Mouse (Mus musculus) midbrain, embryonic 14.5 days (tissue): ENCODE results near the gene Slc7a3. TPM values are rescaled to one million over a fixed set of nuclear protein-coding genes. Genes with fewer than 3 reads are reported as not detected.
A peak's percentile ranks its signal among the peaks of the same experiment; 100 is the strongest.
"Not testable (repeated sequence)": the region's sequence is repeated elsewhere in the genome, so short reads cannot be mapped to it uniquely, and the experiment has no call there.

Experiments
- ATAC-seq: fragments of 200-750 bp; cut with Nextera tagmentation; 2 replicates; pipeline ENCODE4 v1.8.0; 2017; ENCODE audit warnings: moderate number of reproducible peaks, moderate library complexity; ENCODE audit not compliant: low FRiP score, low TSS enrichment
- DNase-seq: peaks from one replicate; pipeline ENCODE4 v3.0.0-alpha.2; 2015
- H3K27ac ChIP-seq: fragments of 300-500 bp; sonication (generic); replicated peaks from 2 replicates; pipeline ENCODE4 v1.5.1; 2014; ENCODE audit warnings: mild to moderate bottlenecking, low read depth, low read length, moderate library complexity
- H3K27me3 ChIP-seq: fragments of 300-500 bp; sonication (generic); 2 replicates; pipeline ENCODE4 v1.6.1; 2014; ENCODE audit warnings: low read length, control low read depth, mixed read lengths; ENCODE audit not compliant: control insufficient read depth, insufficient read depth
- H3K36me3 ChIP-seq: fragments of 300-500 bp; sonication (generic); 2 replicates; pipeline ENCODE4 v1.6.1; 2014; ENCODE audit warnings: low read length, control low read depth; ENCODE audit not compliant: control insufficient read depth, insufficient read depth
- H3K4me1 ChIP-seq: fragments of 300-500 bp; sonication (generic); 2 replicates; pipeline ENCODE4 v1.6.1; 2014; ENCODE audit warnings: mild to moderate bottlenecking, antibody characterized with exemption, low read length, control low read depth; ENCODE audit not compliant: control insufficient read depth, insufficient read depth
- H3K4me2 ChIP-seq: fragments of 300-500 bp; sonication (generic); 2 replicates; pipeline ENCODE4 v1.6.1; 2014; ENCODE audit warnings: mild to moderate bottlenecking, low read length, moderate library complexity
- H3K4me3 ChIP-seq: fragments of 300-500 bp; sonication (generic); replicated peaks from 2 replicates; pipeline ENCODE4 v1.5.1; 2014; ENCODE audit warnings: low read depth, low read length
- H3K9ac ChIP-seq: fragments of 300-500 bp; sonication (generic); replicated peaks from 2 replicates; pipeline ENCODE4 v1.6.1; 2014; ENCODE audit warnings: mild to moderate bottlenecking, low read length, moderate library complexity
- H3K9me3 ChIP-seq: fragments of 300-500 bp; sonication (generic); 2 replicates; pipeline ENCODE4 v1.6.1; 2016; ENCODE audit warnings: low read length, control low read depth, mixed read lengths; ENCODE audit not compliant: control insufficient read depth
- WGBS: fragments of 180-500 bp; shearing (Covaris S2); extraction: QIAGEN DNeasy Blood & Tissue Kit; methylation state at CpG from one replicate; pipeline ENCODE4 v1.1.7; 2014; 5-methylcytosine and 5-hydroxymethylcytosine counted together
- polyA plus RNA-seq: library from polyadenylated mRNA; unstranded; fragments of >200 nt; fragmentation: Nextera tagmentation; extraction: Ambion mirVana; gene quantifications from 2 replicates; pipeline ENCODE4 v1.2.1, GENCODE M21; 2014

The Slc7a3 gene
- 2.5 and 4.5 TPM in 2 replicates for polyA plus RNA-seq

- no peaks in the 10 kb centered on the region; the same call in 1 of the 2 replicates for H3K27me3 ChIP-seq
- H3K4me2 ChIP-seq = peak within 1 kb of the TSS; percentile 57
- WGBS = 38% methylated on average over 11 of the region's 11 CpGs
- no peaks in the 10 kb centered on the region for H3K9me3 ChIP-seq
- no peak for ATAC-seq
- H3K4me3 ChIP-seq = peak within 1 kb of the TSS; percentile 23
- H3K36me3 ChIP-seq = no peaks in the 10 kb centered on the region
- 0 out of 2 replicates have a peak, but pooled peaks cover 3% of the 10 kb centered on the region for H3K4me1 ChIP-seq
- no peak within 1 kb of the TSS for H3K9ac ChIP-seq
- no peak within 1 kb of the TSS for H3K27ac ChIP-seq
- peak; percentile 6 for DNase-seq
Observed at GRCm38 (mm10) chrX:101085920-101086319, at the start of gene Slc7a3. Gene Slc7a3 (minus strand): TSS chrX:101086020.

GRCm38 (mm10) chrX:101131992-101132791 is 46.4 kb upstream of the Slc7a3 start:
- no peak overlapping the region for H3K9ac ChIP-seq
- ATAC-seq (no peak), DNase-seq (peak; percentile 80)
- peak overlapping the region; percentile 31; the same call in 1 of the 2 replicates for H3K4me2 ChIP-seq
- no peak overlapping the region for H3K4me3 ChIP-seq
- no peaks in the 10 kb centered on the region for H3K36me3 ChIP-seq
- no peak overlapping the region for H3K27ac ChIP-seq
- H3K9me3 ChIP-seq = no peaks in the 10 kb centered on the region
- no peaks in the 10 kb centered on the region for H3K4me1 ChIP-seq
- WGBS = 37% methylated on average over 12 of the region's 12 CpGs
- no peaks in the 10 kb centered on the region for H3K27me3 ChIP-seq

- Histone ChIP-seq H3K4me3 (no peak overlapping the region), H3K4me1 (no peaks in the 10 kb centered on the region), H3K27me3 (no peaks in the 10 kb centered on the region), H3K4me2 (no peak overlapping the region), H3K9me3 (no peaks in the 10 kb centered on the region), H3K27ac (no peak overlapping the region), H3K36me3 (no peaks in the 10 kb centered on the region), H3K9ac (no peak overlapping the region)
- ATAC-seq (no peak), DNase-seq (peak; percentile 85)
- 31% methylated on average over 7 of the region's 7 CpGs for WGBS
Observed at GRCm38 (mm10) chrX:101131001-101131400, 45.2 kb upstream of the Slc7a3 start.

GRCm38 (mm10) chrX:101128559-101128958 is 42.7 kb upstream of the Slc7a3 start:
- no peak overlapping the region for H3K4me2 ChIP-seq
- 95% methylated on average over 2 of the region's 2 CpGs for WGBS
- ATAC-seq = no peak

GRCm38 (mm10) chrX:101126977-101127376 is 41.2 kb upstream of the Slc7a3 start:
- Histone ChIP-seq H3K4me1 (no peaks in the 10 kb centered on the region), H3K9me3 (no peaks in the 10 kb centered on the region), H3K27ac (no peak overlapping the region), H3K27me3 (no peaks in the 10 kb centered on the region), H3K4me2 (no peak overlapping the region), H3K36me3 (no peaks in the 10 kb centered on the region), H3K4me3 (no peak overlapping the region), H3K9ac (no peak overlapping the region)
- ATAC-seq (no peak), DNase-seq (no peak)
- WGBS = 72% methylated on average over 2 of the region's 2 CpGs

More at GRCm38 (mm10) chrX:101128559-101128958, 42.7 kb upstream of the Slc7a3 start:
- Histone ChIP-seq H3K9me3 (no peaks in the 10 kb centered on the region), H3K9ac (no peak overlapping the region), H3K27me3 (no peaks in the 10 kb centered on the region), H3K36me3 (no peaks in the 10 kb centered on the region), H3K27ac (no peak overlapping the region), H3K4me3 (no peak overlapping the region), H3K4me1 (no peaks in the 10 kb centered on the region)
- DNase-seq = no peak

GRCm38 (mm10) chrX:101126474-101126955 is 40.7 kb upstream of the Slc7a3 start:
- 78% methylated on average over 7 of the region's 7 CpGs for WGBS
- no peaks in the 10 kb centered on the region for H3K9me3 ChIP-seq
- DNase-seq (no peak), ATAC-seq (no peak)
- H3K27ac ChIP-seq = no peak overlapping the region
- no peak overlapping the region for H3K4me3 ChIP-seq
- no peaks in the 10 kb centered on the region for H3K27me3 ChIP-seq
- H3K4me2 ChIP-seq = no peak overlapping the region
- no peaks in the 10 kb centered on the region for H3K36me3 ChIP-seq
- H3K4me1 ChIP-seq = no peaks in the 10 kb centered on the region
- H3K9ac ChIP-seq = no peak overlapping the region

GRCm38 (mm10) chrX:101120546-101120945 is 34.7 kb upstream of the Slc7a3 start:
- H3K27me3 ChIP-seq = no peaks in the 10 kb centered on the region
- no peak for ATAC-seq
- no peaks in the 10 kb centered on the region for H3K4me1 ChIP-seq
- WGBS = 50% methylated on average over 1 of the region's 1 CpGs
- H3K4me2 ChIP-seq = no peak overlapping the region
- H3K9ac ChIP-seq = no peak overlapping the region
- no peaks in the 10 kb centered on the region for H3K9me3 ChIP-seq
- no peaks in the 10 kb centered on the region for H3K36me3 ChIP-seq
- peak; percentile 40 for DNase-seq
- no peak overlapping the region for H3K4me3 ChIP-seq
- no peak overlapping the region for H3K27ac ChIP-seq

GRCm38 (mm10) chrX:101085211-101085610 is 609 bp downstream of the Slc7a3 start:
- not testable (repeated sequence) for ATAC-seq, H3K4me1 ChIP-seq, H3K36me3 ChIP-seq, H3K9ac ChIP-seq, H3K9me3 ChIP-seq, H3K27me3 ChIP-seq, DNase-seq, H3K27ac ChIP-seq
- 20% methylated on average over 7 of the region's 9 CpGs for WGBS
- Histone ChIP-seq H3K4me2 (peak overlapping the region; percentile 57), H3K4me3 (peak overlapping the region; percentile 23)

- Histone ChIP-seq H3K27me3 (no peaks in the 10 kb centered on the region; the same call in 1 of the 2 replicates), H3K9me3 (no peaks in the 10 kb centered on the region), H3K4me2 (peak overlapping the region; percentile 57), H3K27ac (no peak overlapping the region), H3K9ac (no peak overlapping the region), H3K4me3 (no peak overlapping the region), H3K36me3 (no peaks in the 10 kb centered on the region), H3K4me1 (0 out of 2 replicates have a peak, but pooled peaks cover 3% of the 10 kb centered on the region)
- ATAC-seq (no peak), DNase-seq (no peak)
- 61% methylated on average over 2 of the region's 2 CpGs for WGBS
Observed at GRCm38 (mm10) chrX:101084192-101084591, 1.6 kb downstream of the Slc7a3 start.
